Mouse (Mus musculus) large intestine, adult 2 months (tissue): ENCODE measurements around the gene Upb1. TPM values are rescaled to one million over a fixed set of nuclear protein-coding genes. Genes with fewer than 3 reads are reported as not detected.
"Not testable (repeated sequence)": the region's sequence is repeated elsewhere in the genome, so short reads cannot be mapped to it uniquely, and the experiment has no call there.

Experiments used
- DNase-seq: peaks from one replicate; pipeline ENCODE4 v3.0.0-alpha.2; 2012; ENCODE audit warnings: low read depth, low spot score
- WGBS: fragments of 180-500 bp; shearing (Covaris S2); methylation state at CpG from one replicate; pipeline ENCODE4 v1.1.7; 2018; 5-methylcytosine and 5-hydroxymethylcytosine counted together
- polyA plus RNA-seq: library from polyadenylated mRNA; depleted of rRNA; stranded (reverse); fragments of >200 nt; gene quantifications from 2 replicates; pipeline ENCODE4 v1.2.3, GENCODE M21; 2012

Gene Upb1
- polyA plus RNA-seq, 1 experiment, result 1.1 TPM

- no peak for DNase-seq
- WGBS, result 57% methylated on average over 11 of the region's 11 CpGs
Observed at GRCm38 (mm10) chr10:75447489-75447888, 46.6 kb downstream of the Upb1 start.

GRCm38 (mm10) chr10:75448806-75449420, 48.0 kb downstream of the Upb1 start:
- DNase-seq, result no peak
- WGBS, result 58% methylated on average over 6 of the region's 6 CpGs

- 93% methylated on average over 8 of the region's 8 CpGs for WGBS
- DNase-seq, result no peak
Observed at GRCm38 (mm10) chr10:75450331-75450730, 49.4 kb downstream of the Upb1 start.

GRCm38 (mm10) chr10:75451036-75451786, 50.3 kb downstream of the Upb1 start:
- DNase-seq, result no peak
- 46% methylated on average over 10 of the region's 10 CpGs for WGBS

GRCm38 (mm10) chr10:75456061-75456831, 55.3 kb downstream of the Upb1 start:
- WGBS, result 31% methylated on average over 14 of the region's 18 CpGs
- not testable (repeated sequence) for DNase-seq

- 79% methylated on average over 1 of the region's 1 CpGs for WGBS
- no peak for DNase-seq
Observed at GRCm38 (mm10) chr10:75457852-75458251, 56.9 kb downstream of the Upb1 start.

GRCm38 (mm10) chr10:75458329-75458728, 57.4 kb downstream of the Upb1 start:
- DNase-seq, result no peak
- WGBS, result 74% methylated on average over 4 of the region's 4 CpGs

- no peak for DNase-seq
- 88% methylated on average over 3 of the region's 3 CpGs for WGBS
Observed at GRCm38 (mm10) chr10:75462728-75463127, 61.8 kb downstream of the Upb1 start.

- no peak for DNase-seq
- WGBS, result 32% methylated on average over 6 of the region's 6 CpGs
Observed at GRCm38 (mm10) chr10:75465781-75466550, 65.1 kb downstream of the Upb1 start.

- 68% methylated on average over 8 of the region's 8 CpGs for WGBS
- no peak for DNase-seq
Observed at GRCm38 (mm10) chr10:75473411-75473810, 72.5 kb downstream of the Upb1 start.

- no peak for DNase-seq
- 23% methylated on average over 5 of the region's 5 CpGs for WGBS
Observed at GRCm38 (mm10) chr10:75474571-75474970, 73.7 kb downstream of the Upb1 start.

- WGBS, result 55% methylated on average over 5 of the region's 6 CpGs
- not testable (repeated sequence) for DNase-seq
Observed at GRCm38 (mm10) chr10:75475139-75475850, 74.4 kb downstream of the Upb1 start.

- no peak for DNase-seq
- 71% methylated on average over 9 of the region's 9 CpGs for WGBS
Observed at GRCm38 (mm10) chr10:75477034-75477433, 76.1 kb downstream of the Upb1 start.

GRCm38 (mm10) chr10:75479955-75480354, 79.0 kb downstream of the Upb1 start:
- DNase-seq, result no peak
- 87% methylated on average over 2 of the region's 2 CpGs for WGBS

- DNase-seq, result no peak
- WGBS, result 77% methylated on average over 4 of the region's 4 CpGs
Observed at GRCm38 (mm10) chr10:75481703-75482102, 80.8 kb downstream of the Upb1 start.

- 59% methylated on average over 5 of the region's 5 CpGs for WGBS
- DNase-seq, result no peak
Observed at GRCm38 (mm10) chr10:75482271-75482670, 81.4 kb downstream of the Upb1 start.

GRCm38 (mm10) chr10:75482919-75483483, 82.1 kb downstream of the Upb1 start:
- WGBS, result 86% methylated on average over 11 of the region's 11 CpGs
- no peak for DNase-seq

GRCm38 (mm10) chr10:75484066-75484465, 83.2 kb downstream of the Upb1 start:
- DNase-seq, result no peak
- WGBS, result 93% methylated on average over 6 of the region's 6 CpGs

- DNase-seq, result no peak
- WGBS, result 58% methylated on average over 6 of the region's 6 CpGs
Observed at GRCm38 (mm10) chr10:75484767-75485166, 83.9 kb downstream of the Upb1 start.
